Mouse (Mus musculus): ENCODE measurements around the gene Dnaic2. TPM values are rescaled to one million over a fixed set of nuclear protein-coding genes. Genes with fewer than 3 reads are reported as not detected.

Gene Dnaic2
- total and polyA plus RNA-seq, 3 experiments: 0.59 to 0.93 (median 0.83) TPM

DNA sequence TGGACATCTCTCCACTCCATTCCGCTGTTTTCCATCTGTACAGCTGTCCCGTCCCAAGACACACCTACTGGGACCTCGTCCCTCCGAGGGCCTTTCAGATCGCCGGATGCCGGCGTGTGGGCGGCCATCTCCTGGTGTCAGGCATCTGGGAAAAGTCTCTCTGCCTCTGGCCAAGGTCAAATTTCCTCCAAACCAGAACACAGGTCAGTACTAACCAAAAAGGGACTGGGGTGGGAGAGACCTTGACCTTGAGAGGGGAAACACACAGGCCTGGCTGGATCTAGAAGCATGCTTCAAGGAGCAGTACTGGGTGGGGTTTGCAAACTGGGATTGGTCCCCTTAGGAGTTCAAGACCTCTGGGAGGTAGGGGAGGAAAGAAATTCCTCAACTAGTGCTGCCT is 62.5 kb downstream of the Dnaic2 start:
- no peak for TF ChIP-seq E2F4 (IDR thresholded peaks at IDR 0.05; ENCODE audit: insufficient replicate concordance, low read depth, low read length)
- no peak for TF ChIP-seq HCFC1 (IDR thresholded peaks at IDR 0.05; ENCODE audit: low read depth, low read length)
- no peak for TF ChIP-seq IRF4 (IDR thresholded peaks at IDR 0.05; ENCODE audit: low read depth, low read length)
- no peak for TF ChIP-seq USF2 (conservative IDR thresholded peaks at IDR 0.05; ENCODE audit: low read depth, low read length)
- TF ChIP-seq SMC3 (IDR thresholded peaks at IDR 0.05; ENCODE audit: low read depth, low read length): no peak
- TF ChIP-seq PAX5 (IDR thresholded peaks at IDR 0.05; ENCODE audit: low read length): no peak
- no peak for TF ChIP-seq CHD2 (IDR thresholded peaks at IDR 0.05; ENCODE audit: low read length)
- TF ChIP-seq NELFE (IDR thresholded peaks at IDR 0.05; ENCODE audit: low read depth, low read length): no peak
- Histone ChIP-seq H3K27ac (ENCODE audit: insufficient read depth, low read depth) (no peak overlapping the region), H3K9me3 (replicated peaks; ENCODE audit: low read length) (peaks cover 15% of the 10 kb centered on the region), H3K4me1 (ENCODE audit: control insufficient read depth in 1 of 2, insufficient read depth in 2 of 2) (peaks cover 4 to 14% of the 10 kb centered on the region in 2 experiments; a peak in 3 of 4 replicates), H3K4me3 (replicated peaks in 1 of 3; ENCODE audit: low read depth in 2 of 3, low read length in 2 of 3, poor library complexity in 1 of 3) (no peak overlapping the region), H3K9ac (ENCODE audit: insufficient read depth, low read depth) (no peak overlapping the region), H3K27me3 (replicated peaks) (peaks cover 13% of the 10 kb centered on the region), H3K79me2 (replicated peaks; ENCODE audit: control insufficient read depth, extremely low read depth, insufficient read depth, poor library complexity, severe bottlenecking) (no peaks in the 10 kb centered on the region), H3K36me3 (replicated peaks in 1 of 2; ENCODE audit: control insufficient read depth in 1 of 2, insufficient read depth in 1 of 2, low read length in 1 of 2) (peaks cover 0 to 4% of the 10 kb centered on the region in 2 experiments), H3K4me2 (ENCODE audit: insufficient read depth, low read depth, poor library complexity, severe bottlenecking) (no peak overlapping the region)
- dilution Hi-C loops (cut with MboI; ENCODE audit: extremely low pct_ligation_motif_present, extremely low pct_unique_long_range_greater_than_20kb, low sequenced_read_pairs) (no loop called here), in situ Hi-C loops (cut with MboI; ENCODE audit: low pct_ligation_motif_present, low pct_unique_long_range_greater_than_20kb, low sequenced_read_pairs) (no loop called here)
- no peak for DNase-seq (ENCODE audit: extremely low read depth)

DNA sequence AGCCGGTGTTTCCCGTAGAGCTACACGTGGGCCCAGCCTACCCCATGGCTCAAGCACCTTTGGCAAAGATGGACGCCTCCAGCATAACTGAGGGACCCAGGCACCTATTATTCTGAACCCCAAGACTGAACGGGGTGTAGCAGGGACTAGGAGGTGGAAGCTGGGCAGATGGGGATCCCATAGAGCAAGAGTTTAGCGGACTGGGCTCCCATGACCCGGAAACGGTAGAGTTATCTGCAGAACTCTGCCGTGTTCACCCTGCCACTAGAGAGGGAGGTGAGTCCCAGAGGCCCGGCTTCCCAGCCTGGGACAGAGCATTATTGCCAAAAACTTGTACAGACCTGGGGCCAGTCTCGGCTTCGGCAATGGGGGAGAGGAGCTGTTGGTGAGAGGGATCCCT is 63.0 kb downstream of the Dnaic2 start:
- Histone ChIP-seq H3K9ac (ENCODE audit: insufficient read depth, low read depth) (no peak overlapping the region), H3K79me2 (replicated peaks; ENCODE audit: control insufficient read depth, extremely low read depth, insufficient read depth, poor library complexity, severe bottlenecking) (no peaks in the 10 kb centered on the region), H3K4me3 (replicated peaks in 1 of 3; ENCODE audit: low read depth in 2 of 3, low read length in 2 of 3, poor library complexity in 1 of 3) (no peak overlapping the region), H3K4me1 (ENCODE audit: control insufficient read depth in 1 of 2, insufficient read depth in 2 of 2) (peaks cover 7 to 18% of the 10 kb centered on the region in 2 experiments; a peak in 3 of 4 replicates), H3K27ac (ENCODE audit: insufficient read depth, low read depth) (no peak overlapping the region), H3K36me3 (replicated peaks in 1 of 2; ENCODE audit: control insufficient read depth in 1 of 2, insufficient read depth in 1 of 2, low read length in 1 of 2) (peaks cover 0 to 4% of the 10 kb centered on the region in 2 experiments), H3K4me2 (ENCODE audit: insufficient read depth, low read depth, poor library complexity, severe bottlenecking) (no peak overlapping the region), H3K9me3 (replicated peaks; ENCODE audit: low read length) (peaks cover 15% of the 10 kb centered on the region), H3K27me3 (replicated peaks) (peaks cover 15% of the 10 kb centered on the region)
- DNase-seq (ENCODE audit: extremely low read depth): no peak
- dilution Hi-C loops (cut with MboI; ENCODE audit: extremely low pct_ligation_motif_present, extremely low pct_unique_long_range_greater_than_20kb, low sequenced_read_pairs) (no loop called here), in situ Hi-C loops (cut with MboI; ENCODE audit: low pct_ligation_motif_present, low pct_unique_long_range_greater_than_20kb, low sequenced_read_pairs) (no loop called here)
- TF ChIP-seq POLR2AphosphoS2 (IDR thresholded peaks at IDR 0.05; ENCODE audit: low read depth, low read length) (no peak), UBTF (IDR thresholded peaks at IDR 0.05; ENCODE audit: low read depth, low read length) (no peak), CHD1 (IDR thresholded peaks at IDR 0.05; ENCODE audit: low read depth, low read length) (no peak), GABPA (IDR thresholded peaks at IDR 0.05; ENCODE audit: insufficient replicate concordance, low read depth, low read length) (no peak), E2F4 (IDR thresholded peaks at IDR 0.05; ENCODE audit: insufficient replicate concordance, low read depth, low read length) (no peak), ELF1 (IDR thresholded peaks at IDR 0.05; ENCODE audit: low read depth, low read length) (no peak), JUN (IDR thresholded peaks at IDR 0.05; ENCODE audit: insufficient read depth, low read depth, low read length) (no peak), NELFE (IDR thresholded peaks at IDR 0.05; ENCODE audit: low read depth, low read length) (no peak), IRF4 (IDR thresholded peaks at IDR 0.05; ENCODE audit: low read depth, low read length) (no peak), NRF1 (IDR thresholded peaks at IDR 0.05; ENCODE audit: low read depth, low read length) (no peak), SMC3 (IDR thresholded peaks at IDR 0.05; ENCODE audit: low read depth, low read length) (no peak), USF1 (IDR thresholded peaks at IDR 0.05; ENCODE audit: low read depth, low read length) (no peak)
